Mouse (Mus musculus) CD8-positive naive resting alpha-beta T cell, adult 2 months (primary cell): ENCODE results near the gene Acat2.
"Not testable (repeated sequence)": the region's sequence is repeated elsewhere in the genome, so short reads cannot be mapped to it uniquely, and the experiment has no call there.

Source experiments
- DNase-seq, 2 experiments: peaks; one replicate each; pipeline ENCODE4 v3.0.0; 2022; ENCODE audit warnings: low read depth in 2 of 2, low spot score in 2 of 2

Gene Acat2

DNA sequence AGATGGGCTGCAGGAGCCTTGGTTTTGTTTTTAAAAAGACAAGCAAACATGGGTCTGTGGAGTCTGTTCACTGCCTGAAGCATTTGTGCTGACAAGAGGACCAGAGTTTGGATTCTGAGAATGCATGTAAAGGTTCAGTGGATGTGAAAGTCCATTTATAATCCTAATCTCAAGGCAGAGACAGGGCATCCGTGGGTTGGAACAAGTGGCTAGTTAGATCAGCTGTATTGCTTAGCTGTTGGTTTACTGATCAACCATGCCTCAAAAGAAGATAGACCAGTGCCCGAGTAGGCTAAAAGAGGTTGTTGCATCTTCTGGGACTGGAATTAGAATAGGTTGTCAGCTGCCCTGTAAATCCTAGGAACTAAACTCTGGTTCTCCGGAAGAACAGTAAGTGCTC is 2.9 kb upstream of the Acat2 start:
- no peak for DNase-seq

GRCm38 (mm10) chr17:12959377-12959776 is 1.2 kb downstream of the Acat2 start:
- not testable (repeated sequence) for DNase-seq

DNA sequence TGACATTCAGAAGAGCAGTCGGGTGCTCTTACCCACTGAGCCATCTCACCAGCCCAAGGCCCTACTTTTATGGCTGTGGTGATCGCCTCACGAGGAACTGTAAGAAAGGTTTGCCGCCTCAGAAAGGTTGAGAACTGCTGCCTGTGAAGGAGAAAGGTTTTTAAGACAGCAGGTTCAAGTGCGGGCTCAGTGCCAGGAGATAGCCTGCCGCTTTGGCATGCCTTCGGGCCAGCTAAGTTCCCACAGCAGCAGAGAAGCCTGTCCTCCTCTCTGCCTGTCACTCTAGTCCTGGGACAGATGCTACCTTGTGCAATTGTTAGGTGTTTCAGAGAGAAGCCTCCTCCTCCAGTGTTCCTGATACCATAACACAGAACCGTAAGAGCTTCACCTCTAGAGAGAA is 3.9 kb downstream of the Acat2 start:
- DNase-seq, result no peak

- no peak for DNase-seq
Measured at GRCm38 (mm10) chr17:12949669-12950068, 10.9 kb downstream of the Acat2 start.

DNA sequence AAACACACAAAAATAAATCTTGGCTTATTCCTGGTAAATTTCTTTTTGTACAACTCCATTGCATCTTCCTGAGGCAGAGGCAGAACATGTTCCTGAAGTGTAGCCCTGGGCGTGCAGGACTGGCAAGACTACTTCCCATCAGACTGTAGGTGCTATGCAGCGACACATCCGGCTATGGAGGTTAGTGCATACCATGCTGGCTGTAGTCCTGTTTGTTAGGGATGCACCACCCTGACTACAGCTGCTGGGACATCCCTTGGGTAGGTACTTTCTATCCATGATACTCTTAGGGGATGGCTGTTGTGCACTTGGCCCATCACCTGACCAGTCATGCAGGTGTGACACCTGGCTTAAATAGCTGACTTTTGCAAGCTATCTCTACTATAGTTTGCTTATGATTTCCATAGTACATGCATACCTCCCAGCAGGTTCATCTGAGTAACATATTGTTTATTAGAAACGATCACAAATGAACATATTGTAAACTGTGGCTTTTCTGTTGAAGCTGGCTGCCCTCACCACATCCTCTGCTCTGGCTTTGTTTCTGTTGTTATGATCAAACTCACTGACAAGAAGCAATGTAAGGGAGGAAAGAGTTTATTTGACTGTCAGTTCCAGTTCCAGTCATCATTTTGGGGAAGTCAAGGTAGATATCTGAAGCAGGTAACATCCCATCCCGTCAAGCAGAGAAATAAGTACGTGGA is 17.9 kb downstream of the Acat2 start:
- DNase-seq, result no peak

GRCm38 (mm10) chr17:12941543-12942260 is 18.8 kb downstream of the Acat2 start:
- DNase-seq, result no peak

DNA sequence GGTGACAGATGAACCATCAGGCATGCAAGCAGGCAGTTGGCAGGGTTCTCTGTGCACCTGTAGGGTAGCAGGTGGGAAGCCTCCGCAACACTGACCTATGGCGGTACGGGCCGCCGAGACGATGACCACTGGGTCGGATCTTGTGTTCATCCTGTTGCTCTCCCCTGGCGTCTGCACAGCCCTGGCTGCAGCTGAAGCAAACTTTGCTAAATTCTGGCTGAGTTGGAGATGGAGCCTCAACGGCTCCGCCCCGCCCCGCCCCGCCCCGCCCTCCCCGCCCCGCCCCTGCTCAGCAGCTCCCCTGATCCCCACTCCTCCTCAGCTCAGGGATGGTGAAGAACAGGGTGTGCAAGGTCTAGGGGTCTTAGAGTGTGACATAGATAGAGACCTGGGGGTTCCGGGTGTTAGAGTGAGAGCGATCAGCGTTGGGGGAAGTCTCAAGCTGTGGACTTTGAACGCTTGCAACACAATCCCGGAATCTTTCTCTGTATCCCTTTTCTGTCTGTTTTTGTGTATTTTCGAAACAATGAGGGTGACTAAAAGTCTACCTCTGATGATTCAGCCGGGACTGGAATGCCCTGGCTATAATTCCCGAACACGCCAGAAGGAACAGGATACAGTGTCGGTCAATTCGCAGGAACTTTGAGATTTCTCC is 20.3 kb downstream of the Acat2 start, which contains the start of gene Acat3:
Acat3 (minus strand) TSS at position 450 of the 655 bp plus-strand sequence.
- DNase-seq, result no peak

DNA sequence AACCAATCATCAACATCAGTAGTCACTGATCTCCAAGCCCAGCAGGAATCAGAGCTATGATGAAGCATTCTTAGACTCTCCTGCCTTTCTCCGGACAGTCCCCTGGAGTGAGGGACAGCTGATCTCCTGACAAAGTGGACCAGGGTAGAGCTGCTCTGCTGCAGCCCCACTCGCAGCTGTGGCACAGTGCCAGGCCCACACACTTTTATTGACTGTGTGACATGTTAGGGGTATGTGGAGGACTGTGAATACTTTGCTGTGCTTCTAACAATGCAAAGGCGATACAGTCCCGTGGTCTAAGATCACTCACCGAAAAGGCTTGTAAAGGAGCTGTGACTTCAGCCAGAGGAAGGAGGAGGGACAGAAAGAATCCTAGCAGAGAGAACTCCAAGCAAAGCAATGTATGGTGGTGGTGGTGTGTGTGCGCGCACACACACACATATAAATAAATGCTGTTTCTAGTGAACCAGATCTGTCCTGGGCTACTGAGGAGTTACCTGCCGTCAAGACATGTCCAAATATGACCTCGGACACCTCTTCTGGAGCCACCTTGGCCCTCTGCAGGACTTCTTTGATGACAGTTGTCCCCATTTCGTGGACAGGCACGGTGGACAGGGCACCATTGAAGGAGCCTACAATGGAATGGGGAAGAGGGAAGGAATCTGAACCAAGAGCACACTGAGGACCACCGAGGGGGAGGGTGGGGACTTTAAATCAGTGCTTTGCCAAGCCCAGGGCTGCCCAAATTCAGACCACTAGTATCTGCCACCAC is 21.0 kb downstream of the Acat2 start:
- DNase-seq, result not testable (repeated sequence)

GRCm38 (mm10) chr17:12938077-12938476 is 22.5 kb downstream of the Acat2 start:
- no peak for DNase-seq

DNA sequence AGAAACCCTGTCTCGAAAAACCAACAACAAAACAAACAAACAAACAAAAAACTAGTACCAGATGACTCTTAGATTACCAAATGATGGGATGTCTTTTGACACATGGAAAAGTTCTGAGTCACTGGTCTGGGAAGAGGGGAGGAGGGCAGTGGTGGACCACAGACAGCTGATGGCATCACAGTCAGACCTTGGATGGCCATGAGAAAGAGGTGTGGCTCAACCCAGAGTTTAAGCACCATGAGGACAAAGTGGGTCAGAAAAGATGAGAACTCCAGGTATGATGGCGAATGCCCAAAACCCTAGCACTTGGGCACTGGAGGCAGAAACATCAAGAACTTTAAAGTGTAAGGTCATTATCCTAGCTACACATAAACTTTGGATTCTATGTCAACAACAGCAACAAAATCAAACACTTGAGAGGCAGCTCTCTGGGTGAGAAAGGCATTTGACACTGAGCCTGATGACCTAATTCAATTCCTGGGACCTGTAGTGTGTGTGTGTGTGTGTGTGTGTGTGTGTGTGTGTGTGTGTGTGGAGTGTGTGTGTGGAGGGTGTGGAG is 23.1 kb downstream of the Acat2 start:
- DNase-seq, result no peak

DNA sequence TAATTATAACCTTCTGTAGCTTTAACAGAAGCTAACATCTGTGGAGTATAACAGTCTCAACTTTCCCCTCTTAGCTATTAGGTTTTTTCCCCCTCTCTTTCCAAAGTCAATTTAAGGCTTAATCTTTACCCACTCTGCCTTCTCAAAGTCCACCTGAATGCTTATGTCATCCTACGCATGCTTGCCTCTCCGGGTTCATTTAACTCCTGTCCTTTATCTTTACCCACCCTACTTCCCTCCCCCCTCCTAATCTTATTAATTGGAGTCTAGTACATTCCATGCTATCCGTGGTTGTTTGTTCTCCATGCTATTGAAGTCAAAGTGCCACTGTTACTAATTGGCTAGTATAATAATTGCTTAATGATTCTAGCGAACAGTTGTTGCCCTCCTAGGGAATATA is 24.8 kb downstream of the Acat2 start:
- no peak for DNase-seq

DNA sequence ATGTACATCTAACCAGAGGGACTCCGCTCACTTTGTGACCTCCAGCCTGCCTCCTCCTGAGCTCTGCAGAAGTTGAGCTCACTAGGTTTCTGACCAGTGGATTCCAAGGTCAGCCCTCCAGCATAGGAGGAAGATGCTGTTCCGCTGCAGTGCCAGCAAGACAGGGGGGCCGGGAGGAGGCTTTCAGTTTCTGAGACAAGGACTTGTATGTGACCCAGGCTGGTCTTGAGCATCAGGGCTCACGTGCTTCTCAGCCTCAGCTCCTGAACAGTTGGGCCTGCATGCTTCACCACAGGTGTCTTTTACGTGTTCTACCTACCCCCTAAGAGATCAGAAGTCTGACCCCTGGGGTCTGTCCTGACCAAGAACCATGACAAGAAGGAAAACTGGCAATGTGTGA is 29.0 kb downstream of the Acat2 start:
- DNase-seq, result not testable (repeated sequence)

DNA sequence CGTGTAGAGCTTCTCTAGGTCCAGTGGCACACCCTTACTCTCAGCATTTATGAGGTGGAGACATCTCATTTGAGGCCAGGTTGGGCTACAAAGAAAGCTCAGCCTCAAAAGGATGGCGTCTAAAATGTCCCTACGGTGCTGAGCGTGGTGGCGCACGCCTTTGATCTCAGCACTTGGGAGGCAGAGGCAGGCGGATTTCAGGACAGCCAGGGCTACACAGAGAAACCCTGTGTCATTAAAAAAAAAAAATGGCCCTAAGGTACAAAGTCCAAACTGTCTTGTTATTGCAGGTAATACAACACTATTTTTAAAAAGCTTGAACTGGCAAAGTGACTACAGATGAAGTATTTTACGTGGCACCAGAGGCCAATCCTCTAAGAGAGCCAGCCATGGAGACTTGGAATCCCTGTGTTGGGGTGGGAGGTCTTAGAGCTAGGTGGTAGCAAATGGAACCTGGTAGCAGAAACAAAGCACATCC is 34.8 kb downstream of the Acat2 start:
- no peak for DNase-seq

DNA sequence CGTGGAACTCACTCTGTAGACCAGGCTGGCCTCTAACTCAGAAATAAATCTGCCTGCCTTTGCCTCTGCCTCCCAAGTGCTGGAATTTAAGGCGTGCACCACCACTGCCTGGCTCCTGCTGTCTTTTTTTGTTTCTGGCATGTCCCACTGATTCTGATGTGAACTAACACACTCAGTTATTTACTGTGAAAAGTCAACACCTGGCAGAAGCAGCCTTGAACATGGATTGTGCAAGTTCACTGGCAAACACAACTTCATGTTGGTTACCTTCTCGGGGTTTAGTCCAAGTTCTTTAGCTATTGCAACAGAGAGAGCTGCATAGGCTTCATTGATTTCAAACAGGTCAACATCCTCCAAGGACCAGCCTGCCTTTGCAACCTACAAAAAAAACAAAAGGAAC is 35.5 kb downstream of the Acat2 start:
- no peak for DNase-seq

DNA sequence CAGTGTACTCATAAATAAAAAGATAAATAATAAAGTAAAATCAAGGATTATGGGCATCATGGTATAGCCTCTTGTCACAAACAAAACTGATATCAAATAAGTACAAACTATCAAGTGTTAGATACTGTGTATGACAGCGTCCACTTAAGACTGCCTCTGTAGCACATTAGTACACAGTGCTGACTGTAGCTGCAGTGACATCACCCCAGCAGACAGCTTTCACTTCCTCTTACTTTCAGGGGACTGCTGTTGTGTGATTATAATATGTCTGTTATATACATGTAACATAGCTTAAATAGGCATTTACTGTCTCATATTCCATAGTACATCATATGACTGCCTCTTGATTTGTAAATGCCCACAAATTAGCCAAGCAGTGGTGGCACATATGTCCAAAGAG is 39.5 kb downstream of the Acat2 start:
- DNase-seq, result no peak

- peak; percentile 21 to 47 for DNase-seq
Measured at GRCm38 (mm10) chr17:12916588-12917380, 43.8 kb downstream of the Acat2 start.

DNA sequence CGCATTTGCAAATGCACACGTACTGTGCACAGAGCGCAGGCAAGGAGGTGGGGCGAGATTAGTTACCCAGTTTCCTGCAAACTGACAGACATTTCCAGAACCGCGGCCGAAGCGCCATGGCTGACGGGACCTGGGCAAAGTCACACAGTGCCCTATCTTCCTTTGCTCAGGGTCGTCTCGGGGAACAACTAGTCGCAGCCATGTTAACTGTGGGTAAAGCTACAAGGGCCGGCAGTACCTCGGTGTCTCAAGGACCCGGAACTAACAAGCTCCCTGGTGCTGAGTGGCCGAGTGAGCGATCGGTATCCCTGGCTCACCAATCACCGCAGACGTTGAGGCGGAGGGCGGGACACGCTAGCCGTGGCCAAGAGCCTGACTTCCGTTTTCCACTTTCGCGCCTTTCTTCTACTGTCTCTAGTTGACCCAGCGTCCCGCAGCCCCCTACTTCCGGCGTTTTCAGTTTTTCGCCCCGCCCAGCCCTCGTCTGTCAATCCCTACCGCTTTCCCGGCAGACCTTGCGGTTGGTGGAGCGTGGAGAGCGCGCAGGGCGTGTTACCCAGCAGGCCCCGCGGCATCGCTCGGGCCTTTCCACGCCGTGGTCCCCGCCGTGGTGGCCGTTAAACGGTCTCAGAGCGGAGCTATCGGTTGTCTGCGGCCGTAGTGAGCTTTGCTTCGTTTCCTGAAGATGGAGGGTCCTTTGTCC is 44.5 kb downstream of the Acat2 start, which contains the start of gene Mrpl18:
Mrpl18 (minus strand) TSS at position 465 of the 703 bp plus-strand sequence.
- DNase-seq, result peak; percentile 96

- DNase-seq, result no peak
Measured at GRCm38 (mm10) chr17:12915488-12915880, 45.1 kb downstream of the Acat2 start, which contains the start of gene Tcp1. TSS of gene Tcp1 (plus strand) at chr17:12915701.

- DNase-seq, result no peak
Measured at GRCm38 (mm10) chr17:12910391-12910790, 50.2 kb downstream of the Acat2 start.
